ENCODE assay signal across 8 mouse cellular contexts in genomic region chr1:43163467-43164418, GRCm38 (mm10). TPM values are rescaled to one million over a fixed set of nuclear protein-coding genes. Genes with fewer than 3 reads are reported as not detected.
DNase-seq lines count a peak whose midpoint lies in the region; ATAC-seq and TF ChIP-seq lines count a peak whose summit lies in the region.

No protein-coding gene starts in this region.

- H3K4me1 ChIP-seq in forebrain, embryonic 16.5 days (replicated peaks; ENCODE audit: control insufficient read depth, insufficient read depth, low read length): peaks cover 7% of the 10 kb centered on the region; the same call in 1 of the 2 replicates
- 0 out of 2 replicates have a peak, but pooled peaks cover 2% of the 10 kb centered on the region for H3K4me1 ChIP-seq in lung, embryonic 14.5 days (ENCODE audit: insufficient read depth)

- H3K4me2 ChIP-seq in forebrain, embryonic 16.5 days (ENCODE audit: low read length): peak overlapping the region; percentile 98
- peak overlapping the region; percentile 85 for H3K4me2 ChIP-seq in lung, embryonic 14.5 days

- 0 out of 2 replicates have a peak, but pooled peaks cover 3% of the 10 kb centered on the region for H3K27me3 ChIP-seq in forebrain, embryonic 16.5 days (replicated peaks; ENCODE audit: control insufficient read depth, insufficient read depth, low read length)
- H3K27me3 ChIP-seq in lung, embryonic 14.5 days (ENCODE audit: insufficient read depth, low read length): no peaks in the 10 kb centered on the region

- H3K9ac ChIP-seq in forebrain, embryonic 16.5 days (replicated peaks; ENCODE audit: low read depth, low read length): peak overlapping the region; percentile 91
- H3K9ac ChIP-seq in lung, embryonic 14.5 days: peak overlapping the region; percentile 72

- no peak for TF ChIP-seq CTCF in lung, embryonic 14.5 days (IDR thresholded peaks at IDR 0.05; ENCODE audit: low read depth)

- H3K36me3 ChIP-seq in forebrain, embryonic 16.5 days (ENCODE audit: control insufficient read depth, insufficient read depth): no peaks in the 10 kb centered on the region
- H3K36me3 ChIP-seq in lung, embryonic 14.5 days (ENCODE audit: insufficient read depth): no peaks in the 10 kb centered on the region

- peak; percentile 68 for DNase-seq in CD4-positive, CD25-positive, alpha-beta regulatory T cell, adult 2 months (ENCODE audit: low read depth, low spot score)
- DNase-seq in brain, adult 2 months (ENCODE audit: low read depth, low spot score): peak; percentile 77
- DNase-seq in heart, postnatal 4 days: peak; percentile 83
- DNase-seq in layer of hippocampus, adult 8-10 months (ENCODE audit: low spot score in 2 of 2): peak; percentile 40 to 62
- peak; percentile 92 for DNase-seq in lung, embryonic 14.5 days
- DNase-seq in thymus, postnatal 14 days: peak; percentile 70

- peak overlapping the region; percentile 85 for H3K4me3 ChIP-seq in forebrain, embryonic 16.5 days (replicated peaks; ENCODE audit: low read length)
- peak overlapping the region; percentile 55 for H3K4me3 ChIP-seq in lung, embryonic 14.5 days (ENCODE audit: low read depth, low read length)

- peaks cover 4% of the 10 kb centered on the region; the same call in 1 of the 2 replicates for H3K9me3 ChIP-seq in forebrain, embryonic 16.5 days (ENCODE audit: control insufficient read depth, low read length)
- no peaks in the 10 kb centered on the region for H3K9me3 ChIP-seq in lung, embryonic 14.5 days (ENCODE audit: low read depth, low read length)

- 6% methylated on average over 60 of the region's 61 CpGs for WGBS in forebrain, embryonic 16.5 days
- 4% methylated on average over 61 of the region's 61 CpGs for WGBS in lung, embryonic 14.5 days

- H3K27ac ChIP-seq in forebrain, embryonic 16.5 days (ENCODE audit: low read length): peak overlapping the region; percentile 12; the same call in 1 of the 2 replicates
- H3K27ac ChIP-seq in lung, embryonic 14.5 days (ENCODE audit: low read depth): peak overlapping the region; percentile 56; the same call in 1 of the 2 replicates

- peak; percentile 91 for ATAC-seq in forebrain, embryonic 16.5 days
- ATAC-seq in lung, embryonic 14.5 days (ENCODE audit: insufficient read depth): peak; percentile 95
- ATAC-seq in neutrophil, adult 5-6 weeks (ENCODE audit: extremely low read depth, insufficient number of reproducible peaks, low FRiP score, poor library complexity, severe bottlenecking): 0 out of 2 replicates have a peak, but pooled peaks have one; percentile 33

RNA-seq across cellular contexts. Expression of gene Fhl2, which starts 33.0 kb away (rescaled TPM):
- 16.4 and 17.2 TPM in 2 replicates for polyA plus RNA-seq in forebrain, embryonic 16.5 days (2015; fragmentation: Nextera tagmentation; extraction: Ambion mirVana)
- 1,000 to 10,000 TPM; 1,103 to 1,257 TPM for total RNA-seq in heart, postnatal 4 days (2021)
- 10 to 100 TPM; 32.1 to 48.0 (median 39.6) TPM for total RNA-seq in layer of hippocampus, adult 8-10 months (2022)
- 30.1 and 34.9 TPM in 2 replicates for polyA plus RNA-seq in lung, embryonic 14.5 days (2014; fragmentation: Nextera tagmentation; extraction: Ambion mirVana)
- 0.47 TPM in 1 of 2 replicates, not detected in the other for total RNA-seq in neutrophil, adult 5-6 weeks (2017)

Comparison
In these comparisons a context has a peak if more than half of its experiments do, and no peak if none do; other contexts are left out.
1. Peak in every context shown above with its lines: DNase-seq, ATAC-seq, H3K4me3 ChIP-seq and H3K27ac ChIP-seq.
2. ATAC-seq: peak in every context shown above with its lines; median percentile 95 in lung, embryonic 14.5 days; 91 in forebrain, embryonic 16.5 days; 33 in neutrophil, adult 5-6 weeks.
3. RNA of gene Fhl2, which starts 33.0 kb away (total RNA-seq): 1,103 to 1,257 TPM in heart, postnatal 4 days and 32.1 to 48.0 TPM in layer of hippocampus, adult 8-10 months; 0.47 TPM in neutrophil, adult 5-6 weeks; every median in the first group is over 10 times any median in the second.